Mouse (Mus musculus): ENCODE results near the gene Egfem1. TPM values are rescaled to one million over a fixed set of nuclear protein-coding genes. Genes with fewer than 3 reads are reported as not detected.

Gene Egfem1
- total RNA-seq (2015): not detected in 2 replicates
- 0.25 TPM in 1 of 2 replicates, not detected in the other for total RNA-seq (2017)

DNA sequence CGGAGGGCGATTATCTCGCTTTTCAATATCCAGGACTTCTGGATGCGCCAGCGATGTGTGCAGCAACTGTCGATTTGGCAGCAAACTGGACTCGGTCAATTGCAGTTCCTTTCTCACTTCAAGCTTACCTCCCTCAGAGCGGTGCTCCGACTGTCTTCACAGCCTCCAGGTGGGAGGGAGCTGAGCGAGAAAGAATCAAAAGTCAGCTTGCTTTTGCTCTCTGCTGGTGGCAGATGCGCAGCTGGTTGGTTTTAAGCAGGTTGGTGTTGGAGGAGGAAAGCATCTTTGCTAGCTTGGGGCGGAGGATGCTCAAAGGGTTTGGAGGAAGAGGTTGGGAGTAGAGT, at the start of gene Egfem1:
Egfem1 (plus strand) TSS at position 72 of the 344 bp plus-strand sequence.
- no peak for ATAC-seq (replicated peaks; ENCODE audit: poor library complexity)

DNA sequence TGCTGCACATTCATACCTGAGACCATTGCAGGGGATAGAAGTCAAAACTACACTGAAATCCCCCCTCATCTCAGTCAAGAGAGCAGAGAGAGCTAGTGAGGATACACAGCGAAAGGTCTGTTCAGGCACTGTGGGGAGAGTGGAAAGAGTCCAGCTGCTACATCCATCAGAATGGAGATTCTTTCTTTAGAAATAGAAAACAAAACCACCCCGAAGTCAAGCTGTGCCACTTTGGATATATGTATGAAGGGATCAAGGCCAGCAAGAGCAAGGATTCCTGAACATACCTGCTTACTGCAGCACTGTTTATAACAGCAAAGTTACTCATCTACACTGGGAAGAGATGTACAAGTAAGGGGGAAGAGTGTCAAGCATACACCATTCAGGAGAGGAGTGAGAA, 48.7 kb upstream of the Egfem1 start:
- ATAC-seq (replicated peaks; ENCODE audit: poor library complexity): no peak

DNA sequence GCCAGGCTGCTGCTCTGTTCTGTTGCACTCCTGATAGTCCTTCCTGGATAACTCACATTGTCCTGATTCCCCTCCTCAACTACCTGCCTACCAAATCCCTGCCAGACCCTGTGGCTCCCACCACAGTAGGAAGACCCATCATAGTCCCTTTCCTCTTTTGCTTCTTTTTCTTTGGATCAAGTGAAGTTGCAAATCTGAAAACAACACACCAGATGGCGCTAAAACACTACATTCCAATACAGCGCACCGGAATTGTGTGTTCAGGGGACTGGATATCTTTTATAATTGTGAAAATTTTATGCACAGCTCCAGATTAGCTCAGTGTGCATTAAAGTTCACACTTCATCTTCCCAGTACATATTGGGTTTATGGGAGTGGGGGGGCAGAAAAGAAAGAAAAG, 45.7 kb upstream of the Egfem1 start:
- peak; percentile 44; the same call in 1 of the 2 replicates for ATAC-seq (replicated peaks; ENCODE audit: poor library complexity)

DNA sequence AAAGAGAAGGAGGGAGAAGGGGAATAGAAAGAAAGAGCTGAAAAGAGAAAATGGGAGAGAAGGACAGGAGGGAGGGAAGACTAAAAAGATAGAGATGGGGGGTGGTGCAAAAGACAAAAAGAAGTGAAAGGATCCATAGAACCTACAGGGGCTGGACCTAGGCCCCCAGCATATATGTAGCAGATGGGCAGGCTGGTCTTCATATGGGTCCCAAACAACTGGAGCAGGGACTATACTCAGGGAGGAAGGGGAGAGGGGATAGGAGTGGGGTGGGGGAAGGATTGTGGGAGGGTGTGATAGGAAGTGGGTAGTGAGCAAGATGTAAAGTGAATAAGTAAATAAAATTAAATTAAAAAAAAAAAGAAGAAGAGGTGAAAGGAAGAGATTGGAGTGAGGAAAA, 45.2 kb upstream of the Egfem1 start:
- ATAC-seq (replicated peaks; ENCODE audit: poor library complexity): no peak

DNA sequence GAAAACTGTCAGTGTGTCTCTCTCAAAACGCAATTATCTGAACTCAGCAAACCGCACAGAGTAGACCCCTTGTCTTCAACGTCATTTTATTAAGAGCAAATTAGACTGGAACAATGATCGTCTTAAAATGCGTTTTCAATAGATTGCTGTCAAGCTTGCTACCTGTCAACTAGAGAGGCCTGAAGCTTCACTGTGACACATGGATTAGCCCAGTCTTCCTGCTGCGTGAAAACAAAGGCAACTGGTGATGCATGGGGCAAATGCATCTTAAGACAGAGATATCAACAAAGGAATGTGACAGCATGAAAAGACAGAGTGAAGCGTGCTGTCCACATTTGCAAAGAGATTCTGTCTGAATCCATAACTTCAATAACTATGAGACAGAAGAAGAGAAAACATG, 41.8 kb upstream of the Egfem1 start:
- ATAC-seq (replicated peaks; ENCODE audit: poor library complexity): no peak

DNA sequence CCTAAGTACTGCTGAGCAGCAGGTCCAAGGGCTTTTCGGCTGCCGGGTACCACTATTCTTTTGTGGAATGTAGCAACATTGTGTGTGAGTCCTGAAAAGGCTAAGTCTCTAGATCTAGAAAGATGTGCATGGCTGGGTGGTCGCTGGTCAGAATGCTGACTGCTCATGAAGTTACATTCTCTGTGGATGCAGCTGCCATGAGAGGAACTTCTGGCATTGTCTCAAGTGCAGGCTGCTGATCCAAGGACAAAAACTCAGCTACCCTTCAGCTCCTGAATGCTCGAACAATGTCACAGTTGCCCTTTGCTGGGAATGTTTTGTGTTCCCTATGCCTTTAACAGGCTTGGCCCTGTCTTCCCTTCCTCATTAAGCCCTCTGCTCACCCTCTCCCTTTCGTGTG, 35.5 kb upstream of the Egfem1 start:
- ATAC-seq (replicated peaks; ENCODE audit: poor library complexity): no peak

DNA sequence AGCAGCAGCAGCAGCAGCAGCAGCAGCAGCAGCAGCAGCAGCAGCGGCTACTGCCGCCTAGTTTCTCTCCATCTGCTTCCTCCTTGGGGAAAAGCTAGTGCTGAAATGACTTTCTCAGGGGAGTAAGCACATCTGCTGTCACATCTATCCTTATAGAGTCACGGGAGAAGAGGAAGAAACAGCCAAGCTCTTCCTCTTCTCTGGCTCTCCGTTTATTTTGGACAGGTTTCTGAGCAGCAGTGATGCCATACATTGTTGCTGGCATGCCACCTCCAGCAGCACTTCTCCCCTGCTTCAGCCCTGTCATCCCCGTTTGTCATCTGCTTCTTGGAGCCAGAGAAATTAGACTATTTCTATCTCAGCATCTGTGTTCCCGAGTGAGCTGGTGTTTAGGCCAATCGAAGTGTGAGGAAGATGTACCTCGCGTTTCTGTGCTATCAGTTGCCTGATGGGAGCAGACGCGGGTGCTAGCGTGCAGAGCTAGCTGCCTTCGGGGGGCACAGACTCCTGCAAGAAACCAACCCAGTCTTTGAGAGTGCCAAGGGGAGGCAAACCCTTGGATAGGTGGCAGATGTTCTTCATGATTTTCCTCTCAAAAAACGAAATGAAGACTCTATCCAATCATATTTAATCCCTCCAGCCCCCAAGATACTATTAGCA, 34.4 kb upstream of the Egfem1 start:
- ATAC-seq (replicated peaks; ENCODE audit: poor library complexity): no peak

DNA sequence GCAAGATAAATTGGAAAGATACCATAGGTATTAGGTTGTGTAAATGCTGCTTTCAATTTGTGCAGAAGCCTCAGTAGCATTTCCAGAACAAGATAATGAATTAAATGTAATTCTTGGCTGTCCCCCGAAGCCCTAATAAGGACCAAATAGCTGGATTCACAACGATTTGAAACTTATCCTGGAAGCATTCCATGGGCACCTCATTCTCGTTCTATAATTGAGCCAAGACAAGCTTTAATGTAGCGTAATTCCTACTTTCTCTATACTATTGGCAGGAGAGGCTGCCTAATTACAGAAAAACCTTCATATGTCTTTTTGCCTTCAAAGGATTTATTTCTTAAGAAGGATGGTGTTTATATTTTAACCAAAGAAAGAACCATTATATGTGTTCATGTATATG, 18.7 kb upstream of the Egfem1 start:
- ATAC-seq (replicated peaks; ENCODE audit: poor library complexity): no peak

DNA sequence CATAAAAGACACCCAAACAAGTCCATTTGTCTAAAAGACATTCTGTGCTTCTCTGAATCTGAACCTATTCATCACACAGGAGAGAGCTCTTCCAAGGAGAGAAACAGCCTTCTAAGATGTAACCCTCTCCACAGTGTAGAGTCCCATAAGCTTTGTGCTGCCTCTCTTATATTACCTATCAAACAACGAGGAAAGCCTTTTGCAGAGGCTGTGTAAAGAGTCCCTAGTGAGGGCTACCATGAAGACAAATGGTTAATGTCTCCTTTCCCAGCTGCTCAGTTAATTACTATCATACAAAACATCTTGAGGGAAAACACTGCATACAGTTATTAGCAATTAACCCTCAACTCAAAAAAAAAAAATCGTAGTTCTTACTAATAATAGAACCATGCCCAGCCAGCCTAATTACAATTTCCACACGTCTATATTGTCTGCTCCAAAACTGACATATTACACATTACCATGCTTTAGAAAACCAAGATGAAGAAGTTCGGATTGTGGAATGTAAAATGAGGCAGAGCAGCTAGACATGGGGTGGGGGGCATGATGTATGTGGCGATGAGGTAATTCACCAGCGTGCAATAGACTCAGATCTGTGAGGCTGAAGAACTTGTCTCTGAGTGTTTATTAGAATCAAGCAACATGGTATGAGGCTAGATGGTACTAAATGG, 13.3 kb upstream of the Egfem1 start:
- no peak for ATAC-seq (replicated peaks; ENCODE audit: poor library complexity)

DNA sequence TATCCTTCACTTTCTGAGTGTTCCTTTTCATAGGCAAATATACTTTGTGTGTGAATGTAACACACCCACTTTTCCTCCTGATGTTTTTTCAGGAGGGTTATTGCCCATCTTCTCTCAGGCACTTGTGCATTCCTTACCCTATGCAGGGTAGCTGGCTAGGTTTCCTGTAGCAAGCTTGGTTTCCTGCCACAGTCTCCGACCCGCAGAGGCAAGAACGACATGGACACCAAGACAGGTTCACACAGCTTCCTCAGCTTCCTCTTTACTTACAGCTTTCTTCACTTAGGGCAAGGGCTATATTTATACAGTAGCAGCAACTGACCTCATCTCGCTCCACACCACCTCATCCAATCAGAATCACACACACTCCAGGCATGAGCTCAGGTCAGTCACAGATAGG, 10.5 kb upstream of the Egfem1 start:
- ATAC-seq (replicated peaks; ENCODE audit: poor library complexity): peak; percentile 92

DNA sequence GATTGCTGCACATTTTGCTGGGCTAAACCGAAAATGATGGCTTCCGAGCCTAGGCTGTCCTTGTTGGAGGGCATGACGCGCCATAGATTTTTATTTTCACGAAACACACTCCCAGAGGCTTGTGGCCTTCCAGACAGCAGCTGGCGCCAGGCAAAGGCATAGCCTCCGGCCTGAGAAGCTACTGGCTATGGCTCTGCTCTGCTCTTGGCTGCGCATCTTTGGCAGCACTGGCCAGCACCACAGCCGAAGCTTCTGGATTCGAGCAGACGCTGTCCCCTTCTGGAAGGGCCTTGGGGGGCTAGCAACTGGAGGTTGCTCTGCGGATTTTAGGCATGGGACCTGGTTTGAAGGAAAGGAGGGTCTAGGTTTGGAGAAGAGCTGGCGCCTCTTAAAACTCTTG, 306 bp upstream of the Egfem1 start:
- ATAC-seq (replicated peaks; ENCODE audit: poor library complexity): no peak

DNA sequence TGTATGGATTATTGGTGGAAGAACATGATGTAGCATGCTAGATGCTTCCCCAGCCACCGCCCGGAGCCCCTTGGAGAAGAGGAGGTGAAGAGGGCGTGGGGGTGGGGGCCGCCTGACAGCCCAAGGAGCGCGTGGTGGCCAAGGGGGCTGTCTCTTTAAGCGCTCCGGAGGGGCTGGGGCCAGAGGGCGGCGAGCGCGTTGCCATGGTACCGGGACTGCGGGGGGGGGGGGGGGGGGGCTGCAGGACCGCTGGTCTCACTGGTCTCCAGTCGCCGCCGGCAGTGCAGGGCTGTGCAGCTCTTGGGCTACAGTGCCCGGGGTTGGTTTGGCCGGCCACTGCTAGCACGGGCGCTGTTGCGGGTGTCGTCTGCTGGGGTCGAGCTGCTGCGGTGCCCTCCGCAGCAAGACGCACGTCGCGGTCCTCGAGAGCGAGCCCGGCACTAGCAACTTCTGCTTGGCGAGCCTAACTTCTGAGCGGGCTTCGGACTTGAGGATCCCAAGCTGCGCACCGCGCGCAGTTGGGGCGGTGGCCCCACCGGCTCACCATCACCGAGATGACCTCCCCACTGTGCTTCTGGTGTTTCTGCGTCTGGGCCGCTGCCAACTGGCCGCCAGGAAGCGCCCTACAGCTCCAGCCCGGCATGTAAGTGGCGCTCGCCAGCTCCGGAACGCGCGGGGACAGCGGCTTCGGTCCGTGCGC, 623 bp downstream of the Egfem1 start:
- peak; percentile 70 for ATAC-seq (replicated peaks; ENCODE audit: poor library complexity)

DNA sequence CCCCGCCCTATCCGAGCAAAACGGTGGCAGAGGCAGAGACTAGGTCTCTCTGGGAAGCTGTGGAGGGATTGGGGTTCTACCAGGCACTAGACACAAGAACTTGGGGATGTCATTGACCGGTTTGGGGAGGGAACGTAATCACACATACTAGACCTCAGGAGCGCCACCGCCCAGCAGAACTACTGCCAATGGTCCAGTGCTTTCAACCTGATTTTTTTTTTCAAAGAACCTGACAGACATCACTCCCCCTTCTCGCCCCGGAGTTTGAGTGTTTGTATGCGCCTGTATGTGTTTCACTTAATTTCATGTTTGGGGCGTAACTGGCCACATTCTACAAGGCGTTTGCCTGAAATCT, 1.1 kb downstream of the Egfem1 start:
- ATAC-seq (replicated peaks; ENCODE audit: poor library complexity): no peak

DNA sequence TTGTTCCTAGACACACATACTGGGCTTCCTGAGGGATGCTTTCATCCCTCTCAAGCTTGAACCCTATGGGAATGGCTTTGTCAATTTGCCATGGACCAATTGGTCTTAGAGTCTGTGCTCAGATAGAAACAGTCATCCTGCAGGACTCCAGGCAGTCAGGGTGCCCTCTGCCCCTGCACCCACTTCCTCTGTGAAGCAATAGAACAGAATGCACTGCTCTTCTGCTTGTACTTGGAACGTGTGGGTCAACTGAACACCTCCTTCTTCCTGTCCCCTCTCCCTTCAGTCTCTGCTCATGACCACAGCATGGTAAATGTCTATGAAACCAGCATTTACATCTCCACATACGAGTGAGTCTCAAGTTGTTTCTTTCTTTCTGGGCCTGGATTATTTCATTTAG, 16.6 kb downstream of the Egfem1 start:
- ATAC-seq (replicated peaks; ENCODE audit: poor library complexity): peak; percentile 99

DNA sequence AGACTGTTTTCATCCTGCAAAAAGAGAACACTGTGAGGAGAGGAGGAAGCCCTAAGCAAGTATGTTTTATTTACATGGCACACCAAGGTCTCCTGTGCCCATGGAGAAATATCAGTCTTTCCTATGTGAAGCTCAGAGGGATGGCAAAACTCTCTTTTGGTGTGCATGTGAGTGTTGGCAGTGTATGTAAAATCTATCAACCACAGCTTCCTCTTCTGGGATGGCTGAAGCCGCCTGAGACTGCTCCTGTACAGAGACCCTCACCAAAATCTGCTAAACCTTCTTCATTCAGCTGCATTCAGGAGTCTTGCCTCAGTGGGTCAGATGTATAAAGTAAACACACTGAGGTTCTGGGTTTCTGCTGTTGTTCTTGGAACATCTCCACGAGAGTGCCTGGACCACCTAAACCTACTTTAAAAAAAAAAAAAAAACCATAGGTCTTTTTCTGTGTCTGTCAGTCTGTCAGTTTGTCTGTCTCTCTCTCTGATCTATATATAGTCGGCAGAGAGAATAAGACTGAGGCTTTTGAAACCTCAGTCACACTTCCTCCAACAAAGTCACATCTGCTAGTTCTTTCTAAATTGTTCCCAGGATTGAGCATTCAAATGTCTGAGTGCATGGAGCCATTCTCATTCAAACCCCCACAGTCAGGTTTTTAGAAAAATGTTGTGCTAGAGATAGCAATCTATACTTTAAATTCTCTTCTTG, 24.3 kb downstream of the Egfem1 start:
- peak; percentile 78 for ATAC-seq (replicated peaks; ENCODE audit: poor library complexity)

DNA sequence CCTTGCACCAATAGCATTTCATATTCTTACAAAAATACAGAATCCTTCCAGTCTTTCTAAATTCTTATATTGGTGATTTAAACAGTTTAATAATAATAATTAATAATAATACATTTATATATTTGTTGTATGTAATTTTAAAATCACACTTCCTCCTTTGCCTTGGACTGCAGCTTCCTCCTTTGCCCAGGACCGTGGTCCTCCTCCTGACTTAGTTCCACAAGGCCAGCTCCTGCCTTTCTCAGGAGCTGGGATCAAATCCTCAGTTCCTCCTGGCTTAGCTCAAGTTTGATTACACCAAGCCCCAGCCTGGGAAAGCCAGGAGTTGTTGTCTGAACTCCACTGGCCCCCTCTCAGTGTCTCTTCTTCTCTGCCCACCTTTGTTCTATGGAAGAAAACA, 25.3 kb downstream of the Egfem1 start:
- peak; percentile 43 for ATAC-seq (replicated peaks; ENCODE audit: poor library complexity)

DNA sequence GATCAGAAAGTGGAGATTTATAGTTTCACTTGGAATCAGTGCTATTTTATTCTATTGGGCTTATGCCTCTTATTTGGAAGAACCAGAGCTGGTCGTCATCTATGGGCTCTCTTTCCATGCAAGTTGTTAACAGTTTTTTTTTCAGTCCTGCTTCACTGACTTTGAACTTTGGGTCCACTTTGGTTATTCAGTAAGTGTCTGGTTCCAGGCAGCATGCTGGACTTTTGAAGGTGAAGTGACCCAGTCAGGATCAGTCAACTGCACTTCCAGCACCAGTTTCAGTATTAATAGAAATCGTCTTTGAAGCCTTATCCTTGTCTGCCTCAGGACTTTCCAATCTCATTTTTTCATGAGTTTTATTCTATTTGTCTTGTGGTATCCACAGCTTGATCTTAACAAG, 28.5 kb downstream of the Egfem1 start:
- no peak for ATAC-seq (replicated peaks; ENCODE audit: poor library complexity)

DNA sequence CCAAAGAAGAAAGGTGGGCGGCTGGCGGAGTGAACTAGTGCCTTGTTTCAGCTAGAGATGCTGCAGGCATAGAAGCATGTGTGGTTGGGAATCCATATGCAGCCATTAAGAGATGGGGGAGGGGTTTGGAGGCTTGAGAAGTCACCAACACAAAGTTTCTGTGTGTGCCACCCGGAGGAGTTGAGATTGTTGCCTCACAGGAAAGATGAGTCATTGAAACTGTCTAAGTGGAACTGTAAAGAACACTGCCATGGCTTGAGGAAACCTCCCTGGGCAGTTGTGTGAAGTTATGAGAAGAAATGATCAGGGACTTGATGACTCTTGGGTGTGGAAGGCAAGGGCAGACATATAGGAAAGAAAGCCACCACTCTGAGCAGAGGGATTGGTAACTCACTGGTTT, 32.7 kb downstream of the Egfem1 start:
- ATAC-seq (replicated peaks; ENCODE audit: poor library complexity): peak; percentile 95

DNA sequence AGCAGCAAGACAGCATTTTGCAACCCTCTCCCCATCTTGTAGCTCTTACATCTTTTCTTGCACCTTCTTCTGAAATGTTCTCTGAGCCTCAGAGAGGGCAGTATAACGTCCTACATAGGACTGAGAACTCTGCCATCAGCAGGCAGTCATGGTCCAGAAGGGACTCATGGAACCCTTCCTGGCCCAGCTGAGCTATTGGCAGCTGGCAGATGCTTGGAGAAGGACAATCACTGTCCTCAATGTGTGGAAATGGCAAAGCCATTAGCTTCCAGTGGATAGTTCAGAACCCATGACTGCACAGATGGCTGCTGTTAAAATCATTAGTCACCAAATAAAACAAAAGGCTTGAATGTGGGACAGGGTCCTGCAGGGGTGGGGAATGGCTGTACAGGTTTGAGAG, 35.6 kb downstream of the Egfem1 start:
- ATAC-seq (replicated peaks; ENCODE audit: poor library complexity): no peak

DNA sequence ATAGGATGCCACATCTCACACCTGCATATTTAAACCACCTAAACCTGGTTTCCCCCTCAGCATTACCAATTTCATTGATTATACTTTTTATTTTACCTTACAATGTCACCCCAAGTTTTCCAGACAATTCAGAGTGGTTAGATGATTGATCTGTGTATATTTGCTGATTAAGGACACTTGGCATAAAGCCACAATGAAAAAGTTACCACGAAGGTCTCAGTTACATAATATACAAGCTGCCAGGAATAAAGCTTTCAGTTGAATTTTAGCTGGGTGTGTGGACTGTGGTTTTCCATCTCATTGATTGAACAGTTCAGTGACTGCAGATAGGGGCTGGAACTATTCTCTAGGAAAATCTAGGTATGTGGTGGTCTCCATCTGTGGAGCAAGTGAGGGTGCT, 40.7 kb downstream of the Egfem1 start:
- ATAC-seq (replicated peaks; ENCODE audit: poor library complexity): no peak

DNA sequence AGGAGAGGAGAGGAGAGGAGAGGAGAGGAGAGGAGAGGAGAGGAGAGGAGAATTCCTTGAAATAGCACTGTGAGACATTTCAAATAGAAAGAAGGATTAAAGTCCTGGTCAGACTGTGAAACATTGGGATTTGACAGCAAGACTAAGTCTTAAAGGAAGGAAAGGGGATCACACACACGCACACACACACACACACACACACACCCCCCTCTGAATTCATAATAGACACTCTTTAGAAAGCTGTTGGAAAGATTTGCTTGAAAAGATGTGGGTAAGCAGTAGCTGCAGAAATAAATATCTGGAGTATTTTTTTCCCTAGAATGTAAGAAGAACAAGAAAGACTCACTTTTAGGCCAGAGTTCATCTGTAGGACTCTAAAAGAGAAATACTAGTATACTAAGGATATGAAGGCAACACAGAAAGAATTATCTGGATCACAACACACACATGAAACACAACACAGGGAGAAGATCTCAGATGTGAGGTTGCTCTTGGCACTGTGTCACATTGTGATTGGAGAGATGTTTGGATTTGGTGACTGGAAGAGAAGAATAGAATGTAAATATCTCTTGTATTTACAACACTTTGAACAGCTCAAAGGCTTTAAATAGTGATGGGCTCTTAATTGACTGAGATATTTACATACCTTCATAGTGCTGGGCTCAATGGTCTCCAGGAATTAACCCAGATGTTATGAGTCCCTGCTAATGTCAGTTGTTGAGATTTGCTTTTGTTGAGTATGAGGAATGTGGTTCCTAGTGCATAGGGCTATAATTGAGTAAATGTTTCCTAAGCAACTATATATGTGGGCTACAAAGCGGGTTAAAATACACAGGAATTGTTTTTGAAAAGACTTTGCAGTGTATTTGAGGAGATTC, 50.5 kb downstream of the Egfem1 start:
- no peak for ATAC-seq (replicated peaks; ENCODE audit: poor library complexity)

Data from megakaryocyte progenitor cell, adult 5-6 weeks (primary cell).